Mouse (Mus musculus) liver, embryonic 15.5 days (tissue): Measurements from ENCODE around the gene Cxcr3. TPM values are rescaled to one million over a fixed set of nuclear protein-coding genes. Genes with fewer than 3 reads are reported as not detected.
A peak's percentile ranks its signal among the peaks of the same experiment; 100 is the strongest.

Source experiments
- ATAC-seq: fragments of 200-750 bp; cut with Nextera tagmentation; 2 replicates; pipeline ENCODE4 v1.8.0; 2017; ENCODE audit warnings: moderate number of reproducible peaks, mild to moderate bottlenecking, moderate library complexity; ENCODE audit not compliant: insufficient read depth
- H3K27ac ChIP-seq: fragments of 300-500 bp; sonication (generic); replicated peaks from 2 replicates; pipeline ENCODE4 v1.5.1; 2015; ENCODE audit warnings: mild to moderate bottlenecking, inconsistent platforms
- H3K27me3 ChIP-seq: fragments of 300-500 bp; sonication (generic); 2 replicates; pipeline ENCODE4 v1.6.1; 2015; ENCODE audit warnings: mild to moderate bottlenecking, inconsistent platforms
- H3K36me3 ChIP-seq: fragments of 300-500 bp; sonication (generic); replicated peaks from 2 replicates; pipeline ENCODE4 v1.6.1; 2015; ENCODE audit warnings: moderate library complexity, mild to moderate bottlenecking, inconsistent platforms
- H3K4me1 ChIP-seq: fragments of 300-500 bp; sonication (generic); replicated peaks from 2 replicates; pipeline ENCODE4 v1.6.1; 2015; ENCODE audit warnings: inconsistent platforms
- H3K4me2 ChIP-seq: fragments of 300-500 bp; sonication (generic); 2 replicates; pipeline ENCODE4 v1.6.1; 2015; ENCODE audit warnings: moderate library complexity, mild to moderate bottlenecking, inconsistent platforms
- H3K4me3 ChIP-seq: fragments of 300-500 bp; sonication (generic); replicated peaks from 2 replicates; pipeline ENCODE4 v1.5.1; 2015; ENCODE audit warnings: mild to moderate bottlenecking, inconsistent platforms
- H3K9ac ChIP-seq: fragments of 300-500 bp; sonication (generic); 2 replicates; pipeline ENCODE4 v1.6.1; 2015; ENCODE audit warnings: moderate library complexity, mild to moderate bottlenecking, inconsistent platforms
- H3K9me3 ChIP-seq: fragments of 300-500 bp; sonication (generic); replicated peaks from 2 replicates; pipeline ENCODE4 v1.6.1; 2016; ENCODE audit warnings: inconsistent platforms
- WGBS: fragments of 180-500 bp; shearing (Covaris S2); methylation state at CpG from one replicate; pipeline ENCODE4 v1.1.7; 2015; ENCODE audit warnings: mixed read lengths; ENCODE audit not compliant: insufficient replicate concordance; 5-methylcytosine and 5-hydroxymethylcytosine counted together
- polyA plus RNA-seq: library from polyadenylated mRNA; unstranded; fragments of >200 nt; fragmentation: Nextera tagmentation; extraction: Ambion mirVana; gene quantifications from 2 replicates; pipeline ENCODE4 v1.2.1, GENCODE M21; 2015

Gene Cxcr3
- 0.33 and 0.43 TPM in 2 replicates for polyA plus RNA-seq

GRCm38 (mm10) chrX:101733828-101734319 is at the start of gene Cxcr3:
Cxcr3 (minus strand) TSS chrX:101734269.
- H3K36me3 ChIP-seq = no peaks in the 10 kb centered on the region

GRCm38 (mm10) chrX:101772035-101772434 is 38.0 kb upstream of the Cxcr3 start:
- H3K27ac ChIP-seq = no peak overlapping the region
- H3K4me1 ChIP-seq = no peaks in the 10 kb centered on the region
- WGBS = 23% methylated on average over 5 of the region's 5 CpGs
- no peak overlapping the region for H3K4me3 ChIP-seq
- H3K27me3 ChIP-seq = peaks cover under 1% of the 10 kb centered on the region; the same call in 1 of the 2 replicates
- H3K4me2 ChIP-seq = no peak overlapping the region
- no peak overlapping the region for H3K9ac ChIP-seq
- no peaks in the 10 kb centered on the region for H3K36me3 ChIP-seq
- ATAC-seq = no peak
- no peaks in the 10 kb centered on the region for H3K9me3 ChIP-seq

More at GRCm38 (mm10) chrX:101733828-101734319, at the start of gene Cxcr3:
- no peak for ATAC-seq
- H3K27ac ChIP-seq = no peak within 1 kb of the TSS
- 31% methylated on average over 11 of the region's 11 CpGs for WGBS
- peaks cover 6% of the 10 kb centered on the region for H3K27me3 ChIP-seq
- H3K4me3 ChIP-seq = no peak within 1 kb of the TSS
- H3K4me2 ChIP-seq = peak within 1 kb of the TSS; percentile 29; the same call in 1 of the 2 replicates
- H3K9me3 ChIP-seq = no peaks in the 10 kb centered on the region
- H3K9ac ChIP-seq = no peak within 1 kb of the TSS
- no peaks in the 10 kb centered on the region for H3K4me1 ChIP-seq

GRCm38 (mm10) chrX:101770307-101770706 is 36.2 kb upstream of the Cxcr3 start:
- no peak for ATAC-seq
- Histone ChIP-seq H3K4me2 (no peak overlapping the region), H3K4me1 (no peaks in the 10 kb centered on the region), H3K9ac (no peak overlapping the region), H3K27ac (no peak overlapping the region), H3K9me3 (no peaks in the 10 kb centered on the region), H3K4me3 (no peak overlapping the region), H3K27me3 (peaks cover 7% of the 10 kb centered on the region; the same call in 1 of the 2 replicates), H3K36me3 (no peaks in the 10 kb centered on the region)
- 29% methylated on average over 3 of the region's 3 CpGs for WGBS

GRCm38 (mm10) chrX:101769478-101769877 is 35.4 kb upstream of the Cxcr3 start:
- Histone ChIP-seq H3K9me3 (no peaks in the 10 kb centered on the region), H3K36me3 (no peaks in the 10 kb centered on the region), H3K27me3 (peaks cover 7% of the 10 kb centered on the region; the same call in 1 of the 2 replicates), H3K4me1 (no peaks in the 10 kb centered on the region), H3K4me3 (no peak overlapping the region), H3K4me2 (no peak overlapping the region), H3K27ac (no peak overlapping the region), H3K9ac (no peak overlapping the region)
- WGBS = 23% methylated on average over 2 of the region's 2 CpGs
- ATAC-seq = no peak

GRCm38 (mm10) chrX:101767280-101767679 is 33.2 kb upstream of the Cxcr3 start:
- Histone ChIP-seq H3K9ac (no peak overlapping the region), H3K36me3 (no peaks in the 10 kb centered on the region), H3K4me2 (no peak overlapping the region), H3K27me3 (peaks cover 7% of the 10 kb centered on the region; the same call in 1 of the 2 replicates), H3K4me3 (no peak overlapping the region), H3K4me1 (no peaks in the 10 kb centered on the region), H3K9me3 (no peaks in the 10 kb centered on the region), H3K27ac (no peak overlapping the region)
- ATAC-seq = no peak
- 38% methylated on average over 7 of the region's 7 CpGs for WGBS

GRCm38 (mm10) chrX:101765111-101765510 is 31.0 kb upstream of the Cxcr3 start:
- no peak overlapping the region for H3K4me3 ChIP-seq
- H3K27ac ChIP-seq = no peak overlapping the region
- no peaks in the 10 kb centered on the region for H3K4me1 ChIP-seq
- no peak for ATAC-seq
- 77% methylated on average over 4 of the region's 4 CpGs for WGBS
- no peak overlapping the region for H3K4me2 ChIP-seq
- no peaks in the 10 kb centered on the region for H3K36me3 ChIP-seq
- peaks cover 7% of the 10 kb centered on the region; the same call in 1 of the 2 replicates for H3K27me3 ChIP-seq
- no peak overlapping the region for H3K9ac ChIP-seq
- no peaks in the 10 kb centered on the region for H3K9me3 ChIP-seq

GRCm38 (mm10) chrX:101764621-101765020 is 30.6 kb upstream of the Cxcr3 start:
- Histone ChIP-seq H3K27ac (no peak overlapping the region), H3K36me3 (no peaks in the 10 kb centered on the region), H3K27me3 (peaks cover 7% of the 10 kb centered on the region; the same call in 1 of the 2 replicates), H3K9ac (no peak overlapping the region), H3K4me1 (no peaks in the 10 kb centered on the region), H3K4me3 (no peak overlapping the region), H3K9me3 (no peaks in the 10 kb centered on the region), H3K4me2 (no peak overlapping the region)
- WGBS = 49% methylated on average over 5 of the region's 5 CpGs
- no peak for ATAC-seq

- Histone ChIP-seq H3K4me2 (no peak overlapping the region), H3K4me3 (no peak overlapping the region), H3K27me3 (no peaks in the 10 kb centered on the region), H3K27ac (no peak overlapping the region), H3K9ac (no peak overlapping the region), H3K9me3 (no peaks in the 10 kb centered on the region), H3K36me3 (no peaks in the 10 kb centered on the region), H3K4me1 (no peaks in the 10 kb centered on the region)
- no peak for ATAC-seq
- 56% methylated on average over 5 of the region's 5 CpGs for WGBS
These were observed 20.4 kb upstream of the Cxcr3 start for GRCm38 (mm10) chrX:101754478-101754877.

GRCm38 (mm10) chrX:101750144-101750543 is 16.1 kb upstream of the Cxcr3 start:
- no peak overlapping the region for H3K4me3 ChIP-seq
- no peak overlapping the region for H3K4me2 ChIP-seq
- H3K9me3 ChIP-seq = no peaks in the 10 kb centered on the region
- H3K27me3 ChIP-seq = no peaks in the 10 kb centered on the region
- 70% methylated on average over 4 of the region's 4 CpGs for WGBS
- H3K36me3 ChIP-seq = no peaks in the 10 kb centered on the region
- H3K9ac ChIP-seq = no peak overlapping the region
- no peak overlapping the region for H3K27ac ChIP-seq
- H3K4me1 ChIP-seq = no peaks in the 10 kb centered on the region
- no peak for ATAC-seq

- Histone ChIP-seq H3K27me3 (no peaks in the 10 kb centered on the region), H3K4me2 (no peak overlapping the region), H3K9ac (no peak overlapping the region), H3K9me3 (no peaks in the 10 kb centered on the region), H3K4me3 (no peak overlapping the region), H3K4me1 (no peaks in the 10 kb centered on the region), H3K36me3 (no peaks in the 10 kb centered on the region), H3K27ac (no peak overlapping the region)
- ATAC-seq = no peak
- 55% methylated on average over 2 of the region's 2 CpGs for WGBS
These were observed 7.0 kb upstream of the Cxcr3 start for GRCm38 (mm10) chrX:101741064-101741433.

GRCm38 (mm10) chrX:101740335-101741063 is 6.4 kb upstream of the Cxcr3 start:
- Histone ChIP-seq H3K4me3 (no peak overlapping the region), H3K9me3 (no peaks in the 10 kb centered on the region), H3K4me1 (no peaks in the 10 kb centered on the region), H3K4me2 (no peak overlapping the region), H3K27me3 (no peaks in the 10 kb centered on the region), H3K36me3 (no peaks in the 10 kb centered on the region), H3K27ac (no peak overlapping the region), H3K9ac (no peak overlapping the region)
- no peak for ATAC-seq
- WGBS = 29% methylated on average over 6 of the region's 6 CpGs
